Mouse (Mus musculus) stomach, postnatal 0 days (tissue): ENCODE results near the gene Yy1.

ENCODE experiments used
- CTCF ChIP-seq: IDR thresholded peaks from 2 replicates; pipeline ENCODE4 v1.5.1; 2016; ENCODE audit warnings: antibody characterized with exemption, low read depth, mild to moderate bottlenecking, moderate library complexity
- EP300 ChIP-seq: optimal IDR thresholded peaks from 2 replicates; pipeline ENCODE3; 2016; ENCODE audit warnings: antibody characterized with exemption

GRCm38 (mm10) chr12:108830358-108830757, 37.6 kb downstream of the Yy1 start:
- no peak for TF ChIP-seq CTCF
- TF ChIP-seq EP300: no peak
